Mouse (Mus musculus): Measurements from ENCODE around the gene Gm4792. TPM values are rescaled to one million over a fixed set of nuclear protein-coding genes. Genes with fewer than 3 reads are reported as not detected.

Gm4792 gene
- polyA plus RNA-seq, 1 experiment from 2014 or later = not detected

GRCm38 (mm10) chr10:94249575-94250456 is 48.7 kb downstream of the Gm4792 start:
- peak; percentile 63 for DNase-seq (ENCODE audit: low spot score)
- no peak overlapping the region for H3K4me2 ChIP-seq (ENCODE audit: low read length)
- no peak overlapping the region for H3K4me3 ChIP-seq (replicated peaks; ENCODE audit: low read depth, low read length)
- no peak overlapping the region for H3K27ac ChIP-seq
- no peak for TF ChIP-seq CTCF (IDR thresholded peaks at IDR 0.05; ENCODE audit: low read depth)
- H3K9ac ChIP-seq (ENCODE audit: low read depth, low read length) = no peak overlapping the region
- peaks cover 5% of the 10 kb centered on the region; the same call in 1 of the 2 replicates for H3K4me1 ChIP-seq (replicated peaks; ENCODE audit: insufficient read depth, low read length)
- H3K27me3 ChIP-seq (ENCODE audit: insufficient read depth, low read length) = no peaks in the 10 kb centered on the region
- 35% methylated on average over 22 of the region's 22 CpGs for WGBS
- H3K9me3 ChIP-seq (replicated peaks; ENCODE audit: low read length) = no peaks in the 10 kb centered on the region
- H3K36me3 ChIP-seq (ENCODE audit: insufficient read depth, low read length) = no peaks in the 10 kb centered on the region
- ATAC-seq (replicated peaks; ENCODE audit: low FRiP score, low read depth) = peak; percentile 83; the same call in 1 of the 2 replicates

GRCm38 (mm10) chr10:94247748-94248349 is 50.7 kb downstream of the Gm4792 start:
- no peak for ATAC-seq (replicated peaks; ENCODE audit: low FRiP score, low read depth)
- no peak for DNase-seq (ENCODE audit: low spot score)
- Histone ChIP-seq H3K4me1 (replicated peaks; ENCODE audit: insufficient read depth, low read length) (0 out of 2 replicates have a peak, but pooled peaks cover 5% of the 10 kb centered on the region), H3K4me3 (replicated peaks; ENCODE audit: low read depth, low read length) (no peak overlapping the region), H3K36me3 (ENCODE audit: insufficient read depth, low read length) (no peaks in the 10 kb centered on the region), H3K27me3 (ENCODE audit: insufficient read depth, low read length) (no peaks in the 10 kb centered on the region), H3K27ac (no peak overlapping the region), H3K4me2 (ENCODE audit: low read length) (no peak overlapping the region), H3K9me3 (replicated peaks; ENCODE audit: low read length) (no peaks in the 10 kb centered on the region), H3K9ac (ENCODE audit: low read depth, low read length) (no peak overlapping the region)
- TF ChIP-seq CTCF (IDR thresholded peaks at IDR 0.05; ENCODE audit: low read depth) = no peak
- WGBS = 69% methylated on average over 7 of the region's 7 CpGs

Other genes with a start within 250 kb of the Gm4792 start
- 5.7 and 6.4 TPM in 2 replicates for gene Nr2c1, start 150.7 kb downstream of the Gm4792 start, polyA plus RNA-seq (2015; fragmentation: Nextera tagmentation; extraction: Ambion mirVana)
- 706 and 752 TPM in 2 replicates for gene Ndufa12, start 100.0 kb downstream of the Gm4792 start, polyA plus RNA-seq (2015; fragmentation: Nextera tagmentation; extraction: Ambion mirVana)
- gene Tmcc3, start 13.2 kb upstream of the Gm4792 start, polyA plus RNA-seq (2015; fragmentation: Nextera tagmentation; extraction: Ambion mirVana) = 7.9 and 8.4 TPM in 2 replicates